Mouse (Mus musculus) embryo, embryonic 10 days (tissue): ENCODE measurements around the gene Rcan1.

Experiments used
- DNase-seq: peaks from one replicate; pipeline ENCODE4 v3.0.0-alpha.2; 2015; ENCODE audit warnings: low spot score

The Rcan1 gene

DNA sequence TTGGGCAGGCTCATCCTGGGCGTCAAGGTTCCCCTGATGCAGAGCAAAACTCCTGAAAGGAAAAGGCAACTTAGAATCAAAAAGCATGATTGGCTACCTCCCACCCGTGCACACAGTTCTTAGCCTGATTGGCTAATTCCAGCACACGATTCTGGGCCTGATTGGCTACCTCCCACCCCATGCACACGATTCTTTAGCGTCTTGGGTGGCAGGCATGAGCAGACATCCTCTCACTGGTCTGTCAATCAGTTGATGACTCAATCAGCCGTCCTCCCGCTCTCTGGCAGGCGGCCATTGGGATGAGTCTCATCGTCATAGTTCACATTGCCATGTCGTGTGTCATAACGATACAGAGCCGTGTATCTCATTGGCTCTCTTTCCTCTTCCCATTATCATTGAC lies 121.7 kb downstream of the Rcan1 start:
- no peak for DNase-seq

GRCm38 (mm10) chr16:92346297-92346916 lies 124.3 kb downstream of the Rcan1 start:
- DNase-seq = peak; percentile 61

GRCm38 (mm10) chr16:92345177-92345576 lies 125.5 kb downstream of the Rcan1 start:
- DNase-seq = no peak
